Mouse (Mus musculus): Measurements from ENCODE around the gene Slc29a1. TPM values are rescaled to one million over a fixed set of nuclear protein-coding genes. Genes with fewer than 3 reads are reported as not detected.
A peak's percentile ranks its signal among the peaks of the same experiment; 100 is the strongest.

Slc29a1 gene
- polyA plus RNA-seq, 1 experiment from 2014 or later = 137 TPM

- peak overlapping the region; percentile 100 for H3K4me2 ChIP-seq (ENCODE audit: low read depth, low read length)
- peak; percentile 74 for ATAC-seq (replicated peaks; ENCODE audit: extremely low read depth, insufficient read depth, low FRiP score)
- peak overlapping the region; percentile 92 for H3K9ac ChIP-seq (ENCODE audit: low read length)
- no peaks in the 10 kb centered on the region for H3K9me3 ChIP-seq (replicated peaks; ENCODE audit: control insufficient read depth, low read length)
- H3K4me3 ChIP-seq (ENCODE audit: low read length) = peak overlapping the region; percentile 80
- 0 out of 2 replicates have a peak, but pooled peaks cover 2% of the 10 kb centered on the region for H3K36me3 ChIP-seq (ENCODE audit: control insufficient read depth, insufficient read depth)
- under 1% methylated on average over 58 of the region's 58 CpGs for WGBS
- H3K4me1 ChIP-seq (ENCODE audit: control insufficient read depth, insufficient read depth, low read length) = peaks cover 65% of the 10 kb centered on the region
- peak overlapping the region; percentile 80 for H3K27ac ChIP-seq (ENCODE audit: low read length)
- no peaks in the 10 kb centered on the region for H3K27me3 ChIP-seq (ENCODE audit: control insufficient read depth, insufficient read depth, low read length)
These were observed 4.3 kb downstream of the Slc29a1 start for GRCm38 (mm10) chr17:45594881-45595735.

GRCm38 (mm10) chr17:45594195-45594594 is 5.2 kb downstream of the Slc29a1 start:
- H3K4me3 ChIP-seq (ENCODE audit: low read length) = peak overlapping the region; percentile 80
- H3K36me3 ChIP-seq (ENCODE audit: control insufficient read depth, insufficient read depth) = peaks cover 8% of the 10 kb centered on the region
- WGBS = 48% methylated on average over 8 of the region's 8 CpGs
- no peak for ATAC-seq (replicated peaks; ENCODE audit: extremely low read depth, insufficient read depth, low FRiP score)
- no peaks in the 10 kb centered on the region for H3K27me3 ChIP-seq (ENCODE audit: control insufficient read depth, insufficient read depth, low read length)
- peak overlapping the region; percentile 100 for H3K4me2 ChIP-seq (ENCODE audit: low read depth, low read length)
- H3K4me1 ChIP-seq (ENCODE audit: control insufficient read depth, insufficient read depth, low read length) = peaks cover 60% of the 10 kb centered on the region
- H3K27ac ChIP-seq (ENCODE audit: low read length) = no peak overlapping the region
- peak overlapping the region; percentile 92 for H3K9ac ChIP-seq (ENCODE audit: low read length)
- H3K9me3 ChIP-seq (replicated peaks; ENCODE audit: control insufficient read depth, low read length) = no peaks in the 10 kb centered on the region

- Histone ChIP-seq H3K36me3 (ENCODE audit: control insufficient read depth, insufficient read depth) (peaks cover 14% of the 10 kb centered on the region), H3K9me3 (replicated peaks; ENCODE audit: control insufficient read depth, low read length) (no peaks in the 10 kb centered on the region), H3K27me3 (ENCODE audit: control insufficient read depth, insufficient read depth, low read length) (no peaks in the 10 kb centered on the region), H3K27ac (ENCODE audit: low read length) (peak overlapping the region; percentile 86; the same call in 1 of the 2 replicates), H3K4me1 (ENCODE audit: control insufficient read depth, insufficient read depth, low read length) (peaks cover 56% of the 10 kb centered on the region), H3K4me2 (ENCODE audit: low read depth, low read length) (peak overlapping the region; percentile 100), H3K4me3 (ENCODE audit: low read length) (peak overlapping the region; percentile 80), H3K9ac (ENCODE audit: low read length) (peak overlapping the region; percentile 30)
- WGBS = 40% methylated on average over 8 of the region's 8 CpGs
- ATAC-seq (replicated peaks; ENCODE audit: extremely low read depth, insufficient read depth, low FRiP score) = no peak
These were observed 5.9 kb downstream of the Slc29a1 start for GRCm38 (mm10) chr17:45593479-45593878.

- Histone ChIP-seq H3K9me3 (replicated peaks; ENCODE audit: control insufficient read depth, low read length) (no peaks in the 10 kb centered on the region), H3K27ac (ENCODE audit: low read length) (peak overlapping the region; percentile 86), H3K27me3 (ENCODE audit: control insufficient read depth, insufficient read depth, low read length) (no peaks in the 10 kb centered on the region), H3K36me3 (ENCODE audit: control insufficient read depth, insufficient read depth) (peaks cover 19% of the 10 kb centered on the region), H3K4me2 (ENCODE audit: low read depth, low read length) (peak overlapping the region; percentile 100), H3K4me3 (ENCODE audit: low read length) (peak overlapping the region; percentile 80), H3K9ac (ENCODE audit: low read length) (peak overlapping the region; percentile 68), H3K4me1 (ENCODE audit: control insufficient read depth, insufficient read depth, low read length) (peaks cover 56% of the 10 kb centered on the region)
- WGBS = 40% methylated on average over 8 of the region's 8 CpGs
- no peak for ATAC-seq (replicated peaks; ENCODE audit: extremely low read depth, insufficient read depth, low FRiP score)
These were observed 6.6 kb downstream of the Slc29a1 start for GRCm38 (mm10) chr17:45592606-45593431.

- 35% methylated on average over 16 of the region's 16 CpGs for WGBS
- peaks cover 54% of the 10 kb centered on the region for H3K4me1 ChIP-seq (ENCODE audit: control insufficient read depth, insufficient read depth, low read length)
- H3K4me3 ChIP-seq (ENCODE audit: low read length) = peak overlapping the region; percentile 29
- peak overlapping the region; percentile 100 for H3K4me2 ChIP-seq (ENCODE audit: low read depth, low read length)
- H3K27me3 ChIP-seq (ENCODE audit: control insufficient read depth, insufficient read depth, low read length) = no peaks in the 10 kb centered on the region
- H3K27ac ChIP-seq (ENCODE audit: low read length) = peak overlapping the region; percentile 86
- H3K9me3 ChIP-seq (replicated peaks; ENCODE audit: control insufficient read depth, low read length) = no peaks in the 10 kb centered on the region
- peak overlapping the region; percentile 68 for H3K9ac ChIP-seq (ENCODE audit: low read length)
- H3K36me3 ChIP-seq (ENCODE audit: control insufficient read depth, insufficient read depth) = peaks cover 25% of the 10 kb centered on the region
- ATAC-seq (replicated peaks; ENCODE audit: extremely low read depth, insufficient read depth, low FRiP score) = peak; percentile 6; the same call in 1 of the 2 replicates
These were observed 7.5 kb downstream of the Slc29a1 start for GRCm38 (mm10) chr17:45591701-45592605.

- H3K9ac ChIP-seq (ENCODE audit: low read length) = no peak overlapping the region
- peaks cover 5% of the 10 kb centered on the region for H3K9me3 ChIP-seq (replicated peaks; ENCODE audit: control insufficient read depth, low read length)
- WGBS = 84% methylated on average over 6 of the region's 6 CpGs
- peaks cover 33% of the 10 kb centered on the region for H3K36me3 ChIP-seq (ENCODE audit: control insufficient read depth, insufficient read depth)
- no peaks in the 10 kb centered on the region for H3K27me3 ChIP-seq (ENCODE audit: control insufficient read depth, insufficient read depth, low read length)
- H3K4me1 ChIP-seq (ENCODE audit: control insufficient read depth, insufficient read depth, low read length) = peaks cover 48% of the 10 kb centered on the region
- H3K27ac ChIP-seq (ENCODE audit: low read length) = no peak overlapping the region
- no peak for ATAC-seq (replicated peaks; ENCODE audit: extremely low read depth, insufficient read depth, low FRiP score)
- no peak overlapping the region for H3K4me3 ChIP-seq (ENCODE audit: low read length)
- H3K4me2 ChIP-seq (ENCODE audit: low read depth, low read length) = no peak overlapping the region
These were observed 9.0 kb downstream of the Slc29a1 start for GRCm38 (mm10) chr17:45590410-45590809.

GRCm38 (mm10) chr17:45589844-45590243 is 9.6 kb downstream of the Slc29a1 start:
- 91% methylated on average over 8 of the region's 8 CpGs for WGBS
- Histone ChIP-seq H3K9ac (ENCODE audit: low read length) (no peak overlapping the region), H3K9me3 (replicated peaks; ENCODE audit: control insufficient read depth, low read length) (peaks cover 5% of the 10 kb centered on the region), H3K4me1 (ENCODE audit: control insufficient read depth, insufficient read depth, low read length) (peaks cover 50% of the 10 kb centered on the region), H3K27ac (ENCODE audit: low read length) (no peak overlapping the region), H3K4me3 (ENCODE audit: low read length) (no peak overlapping the region), H3K4me2 (ENCODE audit: low read depth, low read length) (no peak overlapping the region), H3K27me3 (ENCODE audit: control insufficient read depth, insufficient read depth, low read length) (no peaks in the 10 kb centered on the region), H3K36me3 (ENCODE audit: control insufficient read depth, insufficient read depth) (peaks cover 33% of the 10 kb centered on the region)
- no peak for ATAC-seq (replicated peaks; ENCODE audit: extremely low read depth, insufficient read depth, low FRiP score)

- no peak for ATAC-seq (replicated peaks; ENCODE audit: extremely low read depth, insufficient read depth, low FRiP score)
- Histone ChIP-seq H3K9me3 (replicated peaks; ENCODE audit: control insufficient read depth, low read length) (peaks cover 5% of the 10 kb centered on the region), H3K27me3 (ENCODE audit: control insufficient read depth, insufficient read depth, low read length) (no peaks in the 10 kb centered on the region), H3K4me1 (ENCODE audit: control insufficient read depth, insufficient read depth, low read length) (peaks cover 49% of the 10 kb centered on the region), H3K9ac (ENCODE audit: low read length) (no peak overlapping the region), H3K4me3 (ENCODE audit: low read length) (no peak overlapping the region), H3K4me2 (ENCODE audit: low read depth, low read length) (no peak overlapping the region), H3K27ac (ENCODE audit: low read length) (no peak overlapping the region), H3K36me3 (ENCODE audit: control insufficient read depth, insufficient read depth) (peaks cover 33% of the 10 kb centered on the region)
- 96% methylated on average over 7 of the region's 7 CpGs for WGBS
These were observed 10.2 kb downstream of the Slc29a1 start for GRCm38 (mm10) chr17:45589236-45589635.

All from heart, embryonic 16.5 days (tissue).